Mouse (Mus musculus): Measurements from ENCODE around the gene Adh7.

DNA sequence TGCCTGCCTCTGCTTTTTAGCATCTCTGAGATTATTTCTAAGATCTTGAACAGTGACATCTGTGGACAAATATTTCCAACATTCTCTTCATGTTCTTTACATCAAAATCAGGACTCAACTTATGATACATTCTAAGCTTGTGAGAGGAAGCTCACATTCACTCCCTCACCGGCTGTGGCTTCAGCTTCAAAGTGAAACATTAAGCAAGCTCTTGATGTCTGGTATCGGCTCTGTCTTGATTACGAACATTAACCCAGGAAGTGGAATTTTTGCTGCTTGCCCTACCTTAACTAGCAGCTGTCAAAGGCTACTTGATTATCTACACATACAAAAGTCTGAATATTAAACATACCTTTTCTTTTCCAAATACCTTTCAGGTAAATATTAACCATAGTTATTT, 57.5 kb downstream of the Adh7 start:
- TF ChIP-seq CTCF (conservative IDR thresholded peaks at IDR 0.05; ENCODE audit: low read length) (no peak), POU5F1 (IDR thresholded peaks at IDR 0.05; ENCODE audit: borderline replicate concordance, low read length) (no peak), NANOG (IDR thresholded peaks at IDR 0.05; ENCODE audit: borderline replicate concordance, low read length) (no peak)

All from E14TG2a.4 (cell line).